Mouse (Mus musculus) stomach, embryonic 16.5 days (tissue): ENCODE results near the gene Dapl1. TPM values are rescaled to one million over a fixed set of nuclear protein-coding genes. Genes with fewer than 3 reads are reported as not detected.

Experiments
- ATAC-seq: fragments of 200-750 bp; cut with Nextera tagmentation; 2 replicates; pipeline ENCODE4 v1.8.0; 2017; ENCODE audit warnings: moderate number of reproducible peaks, moderate TSS enrichment; ENCODE audit not compliant: insufficient read depth, low FRiP score
- H3K27ac ChIP-seq: fragments of 300-500 bp; sonication (generic); 2 replicates; pipeline ENCODE4 v1.5.1; 2014; ENCODE audit warnings: low read length
- H3K27me3 ChIP-seq: fragments of 300-500 bp; sonication (generic); 2 replicates; pipeline ENCODE4 v1.6.1; 2014; ENCODE audit warnings: low read length, control low read depth, mixed read lengths; ENCODE audit not compliant: control insufficient read depth, insufficient read depth
- H3K36me3 ChIP-seq: fragments of 300-500 bp; sonication (generic); 2 replicates; pipeline ENCODE4 v1.6.1; 2014; ENCODE audit warnings: low read length; ENCODE audit not compliant: control insufficient read depth, insufficient read depth
- H3K4me1 ChIP-seq: fragments of 300-500 bp; sonication (generic); 2 replicates; pipeline ENCODE4 v1.6.1; 2014; ENCODE audit warnings: low read length, control low read depth, mixed read lengths; ENCODE audit not compliant: control insufficient read depth, insufficient read depth
- H3K4me2 ChIP-seq: fragments of 300-500 bp; sonication (generic); 2 replicates; pipeline ENCODE4 v1.6.1; 2014; ENCODE audit warnings: low read depth, low read length, mixed read lengths
- H3K4me3 ChIP-seq: fragments of 300-500 bp; sonication (generic); replicated peaks from 2 replicates; pipeline ENCODE4 v1.5.1; 2014; ENCODE audit warnings: mild to moderate bottlenecking, low read length
- H3K9ac ChIP-seq: fragments of 300-500 bp; sonication (generic); 2 replicates; pipeline ENCODE4 v1.6.1; 2014; ENCODE audit warnings: low read length
- H3K9me3 ChIP-seq: fragments of 300-500 bp; sonication (generic); replicated peaks from 2 replicates; pipeline ENCODE4 v1.6.1; 2016; ENCODE audit warnings: low read length, control low read depth; ENCODE audit not compliant: control insufficient read depth
- WGBS: fragments of 180-500 bp; shearing (Covaris S2); extraction: QIAGEN DNeasy Blood & Tissue Kit; methylation state at CpG from one replicate; pipeline ENCODE4 v1.1.7; 2014; 5-methylcytosine and 5-hydroxymethylcytosine counted together
- polyA plus RNA-seq: library from polyadenylated mRNA; unstranded; fragments of >200 nt; fragmentation: Nextera tagmentation; extraction: Ambion mirVana; gene quantifications from 2 replicates; pipeline ENCODE4 v1.2.1, GENCODE M21; 2015

The Dapl1 gene
- polyA plus RNA-seq, 1 experiment from 2014 or later: 85.4 TPM

DNA sequence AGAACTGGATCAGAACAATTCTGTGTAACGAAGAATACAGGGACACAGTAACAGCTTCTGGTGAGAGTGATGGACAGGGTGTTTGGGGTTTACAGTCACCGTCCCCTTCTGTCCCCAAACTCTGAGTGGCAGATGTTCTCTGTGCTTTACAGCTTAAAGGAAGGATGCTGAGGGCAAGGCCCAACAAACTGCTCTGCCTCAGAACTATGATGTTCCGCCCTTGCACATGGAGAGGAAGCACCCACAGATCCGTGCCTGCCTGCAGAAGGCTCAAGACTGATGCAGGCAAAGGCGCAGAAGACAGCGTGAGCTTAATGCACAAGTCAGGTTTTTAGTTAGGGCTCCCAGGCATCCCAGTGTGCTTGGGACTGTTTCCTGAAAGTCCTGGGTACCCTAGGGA lies 16.5 kb upstream of the Dapl1 start:
- no peaks in the 10 kb centered on the region for H3K4me1 ChIP-seq
- no peak overlapping the region for H3K27ac ChIP-seq
- H3K36me3 ChIP-seq: no peaks in the 10 kb centered on the region
- H3K9ac ChIP-seq: no peak overlapping the region
- H3K4me3 ChIP-seq: no peak overlapping the region
- H3K4me2 ChIP-seq: no peak overlapping the region
- WGBS: 91% methylated on average over 6 of the region's 6 CpGs
- no peak for ATAC-seq
- H3K27me3 ChIP-seq: no peaks in the 10 kb centered on the region
- H3K9me3 ChIP-seq: no peaks in the 10 kb centered on the region

DNA sequence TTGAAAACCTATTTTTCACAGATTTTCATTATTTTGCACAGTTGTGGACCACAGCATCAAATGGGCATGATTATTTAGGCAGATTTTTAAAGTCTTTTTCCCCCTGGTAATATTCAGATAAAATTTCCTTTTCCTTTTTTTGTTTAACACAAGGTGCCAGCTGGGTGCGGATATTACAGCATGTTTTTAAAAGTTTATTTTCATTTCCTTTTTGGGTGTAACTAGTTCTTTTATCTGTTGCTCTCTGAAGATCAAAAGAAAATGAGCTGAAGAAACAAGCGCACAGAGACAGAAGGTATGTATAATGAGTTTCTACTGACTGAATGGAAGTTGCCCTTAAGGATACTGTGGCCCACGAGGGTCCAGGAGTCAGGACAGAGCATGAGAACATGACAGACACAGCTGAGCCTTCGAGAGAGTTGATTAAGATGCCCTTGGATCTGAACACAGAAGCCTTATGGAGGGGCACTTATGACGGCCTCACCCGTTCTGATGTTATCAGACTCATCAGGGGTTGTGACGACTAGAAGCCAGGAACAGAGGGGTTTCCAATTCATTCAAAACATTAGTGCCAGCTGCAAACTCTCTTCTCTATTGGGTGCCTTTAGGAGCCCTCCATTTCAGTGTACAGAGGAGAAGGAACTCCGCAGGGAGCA lies 14.7 kb upstream of the Dapl1 start:
- H3K4me1 ChIP-seq: no peaks in the 10 kb centered on the region
- no peaks in the 10 kb centered on the region for H3K27me3 ChIP-seq
- H3K4me2 ChIP-seq: no peak overlapping the region
- no peaks in the 10 kb centered on the region for H3K9me3 ChIP-seq
- no peak overlapping the region for H3K9ac ChIP-seq
- no peaks in the 10 kb centered on the region for H3K36me3 ChIP-seq
- no peak overlapping the region for H3K4me3 ChIP-seq
- WGBS: 72% methylated on average over 8 of the region's 8 CpGs
- no peak for ATAC-seq
- H3K27ac ChIP-seq: no peak overlapping the region

DNA sequence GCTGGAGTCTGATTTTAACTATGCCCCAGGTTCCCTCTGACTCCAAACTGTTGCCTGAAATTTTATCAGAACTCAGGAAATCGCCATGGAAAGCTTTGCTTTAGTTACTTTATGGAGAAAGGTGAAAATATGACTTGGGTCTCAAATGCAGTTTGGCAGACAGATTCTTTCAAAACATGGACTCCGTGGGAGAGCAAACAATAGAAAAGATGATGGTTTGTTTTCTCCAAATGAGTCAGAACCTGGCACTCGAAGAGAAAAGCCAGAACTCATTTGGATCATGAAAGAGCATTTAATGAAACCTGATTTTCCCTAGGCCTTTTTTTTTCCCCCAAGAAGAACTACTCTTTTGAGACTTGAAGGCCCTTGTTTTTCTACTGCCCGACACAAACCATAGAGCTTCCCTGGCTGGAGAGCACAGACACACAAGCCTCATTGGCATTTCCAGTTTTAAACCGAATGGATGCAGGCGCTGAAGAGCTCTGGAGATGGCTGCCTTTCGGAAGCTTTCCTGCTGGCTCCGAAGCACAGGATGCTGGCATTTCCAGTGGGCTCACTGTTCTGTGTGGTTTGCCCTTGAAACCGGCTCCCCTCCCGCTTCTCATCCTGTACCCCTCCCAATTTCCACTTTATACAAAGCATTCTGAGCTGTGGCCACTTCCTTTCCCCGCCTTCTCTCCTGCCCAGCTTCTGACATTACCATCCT lies 14.0 kb upstream of the Dapl1 start:
- 64% methylated on average over 11 of the region's 11 CpGs for WGBS
- H3K27me3 ChIP-seq: no peaks in the 10 kb centered on the region
- no peaks in the 10 kb centered on the region for H3K4me1 ChIP-seq
- 0 out of 2 replicates have a peak overlapping the region, but pooled peaks have one; percentile 4 for H3K27ac ChIP-seq
- no peak overlapping the region for H3K4me3 ChIP-seq
- ATAC-seq: no peak
- no peaks in the 10 kb centered on the region for H3K9me3 ChIP-seq
- no peak overlapping the region for H3K4me2 ChIP-seq
- no peaks in the 10 kb centered on the region for H3K36me3 ChIP-seq
- no peak overlapping the region for H3K9ac ChIP-seq

DNA sequence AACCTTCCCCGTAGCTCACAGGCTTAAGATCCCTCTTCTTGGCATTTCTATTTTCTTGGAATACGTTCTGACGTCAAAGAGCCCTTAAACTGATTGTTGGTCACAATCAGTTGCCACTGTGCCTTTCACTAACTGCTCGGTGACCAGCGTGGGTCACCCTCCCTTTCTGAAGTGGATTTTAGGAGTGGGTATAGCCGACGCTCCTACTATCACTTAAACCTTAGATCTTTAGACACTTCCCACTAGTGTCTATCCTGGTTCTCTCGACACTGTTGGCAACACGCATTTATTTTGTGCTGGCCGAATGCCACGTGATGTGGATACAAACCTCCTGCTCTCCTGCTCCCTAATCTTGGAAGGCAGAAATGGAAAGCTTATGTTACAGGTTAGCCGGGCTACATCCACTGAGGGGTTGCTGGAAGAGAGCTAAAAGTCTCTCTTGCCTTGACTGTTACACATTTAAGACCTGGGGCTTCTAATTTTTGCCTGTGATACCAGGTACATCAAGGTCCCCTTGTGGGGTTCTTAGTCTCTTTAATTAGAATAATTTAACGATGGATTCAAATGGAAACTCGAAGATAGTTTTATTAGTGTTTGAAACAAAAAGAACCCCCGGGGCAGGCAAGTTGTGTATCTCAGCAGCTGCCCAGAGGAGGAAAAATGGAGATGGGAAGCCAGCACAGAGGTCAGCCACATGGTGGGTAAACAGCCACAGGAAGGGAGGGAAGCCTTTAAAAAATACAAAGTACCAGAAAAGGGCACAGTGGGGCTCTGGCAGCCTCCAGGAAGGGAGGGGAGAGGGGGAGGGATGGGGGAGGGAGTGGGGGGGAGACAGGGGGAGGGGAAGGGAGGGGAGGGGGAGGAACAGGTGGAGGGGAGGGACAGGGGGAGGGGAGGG lies 13.2 kb upstream of the Dapl1 start:
- no peaks in the 10 kb centered on the region for H3K9me3 ChIP-seq
- no peaks in the 10 kb centered on the region for H3K27me3 ChIP-seq
- no peak overlapping the region for H3K9ac ChIP-seq
- no peaks in the 10 kb centered on the region for H3K4me1 ChIP-seq
- 48% methylated on average over 15 of the region's 15 CpGs for WGBS
- no peak overlapping the region for H3K4me2 ChIP-seq
- ATAC-seq: no peak
- H3K36me3 ChIP-seq: no peaks in the 10 kb centered on the region
- H3K4me3 ChIP-seq: no peak overlapping the region
- no peak overlapping the region for H3K27ac ChIP-seq

DNA sequence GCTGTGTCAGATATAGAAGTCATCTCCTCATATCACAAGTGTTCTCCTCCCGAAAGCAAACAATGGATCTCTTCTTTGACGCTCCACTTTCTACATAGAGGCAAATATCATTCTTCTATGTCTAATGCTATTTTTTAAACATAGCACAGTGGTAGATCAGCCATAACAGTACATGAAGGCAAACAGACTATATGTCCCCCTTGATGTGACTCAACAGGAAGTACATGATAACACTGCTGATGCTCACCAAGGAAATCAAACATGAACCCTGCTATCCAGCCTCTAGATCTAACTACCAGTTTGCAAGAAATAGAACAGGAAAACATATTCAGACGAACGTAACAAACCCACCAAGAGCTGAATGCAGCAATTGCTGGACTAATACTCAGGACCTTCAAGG lies 10.1 kb upstream of the Dapl1 start:
- H3K27me3 ChIP-seq: no peaks in the 10 kb centered on the region
- H3K27ac ChIP-seq: no peak overlapping the region
- WGBS: 87% methylated on average over 4 of the region's 4 CpGs
- no peaks in the 10 kb centered on the region for H3K4me1 ChIP-seq
- no peak overlapping the region for H3K4me2 ChIP-seq
- no peaks in the 10 kb centered on the region for H3K9me3 ChIP-seq
- no peak overlapping the region for H3K9ac ChIP-seq
- ATAC-seq: no peak
- H3K4me3 ChIP-seq: no peak overlapping the region
- H3K36me3 ChIP-seq: no peaks in the 10 kb centered on the region

DNA sequence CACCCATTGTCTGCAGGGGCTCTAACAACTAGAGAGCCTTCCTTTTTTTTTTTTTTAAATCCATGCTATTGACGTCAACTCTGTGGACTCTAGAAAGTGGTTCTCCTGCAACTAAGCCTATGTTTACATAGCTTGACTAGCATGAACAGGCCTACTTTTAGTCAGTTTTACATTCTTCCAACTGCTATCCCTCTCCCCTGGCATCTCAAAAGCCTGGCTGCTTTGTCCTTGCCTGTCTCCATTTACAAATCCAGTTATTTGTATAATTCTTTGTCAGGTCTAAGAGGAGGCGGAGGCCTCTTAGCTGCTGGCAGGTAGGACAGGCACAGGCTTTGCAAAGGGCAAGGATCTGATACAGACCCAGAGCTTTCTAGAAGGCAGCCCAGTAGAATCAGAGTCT lies 627 bp downstream of the Dapl1 start:
- Histone ChIP-seq H3K9ac (no peak overlapping the region), H3K9me3 (no peaks in the 10 kb centered on the region), H3K4me3 (peak overlapping the region; percentile 31; the same call in 1 of the 2 replicates), H3K4me2 (no peak overlapping the region), H3K36me3 (no peaks in the 10 kb centered on the region), H3K27ac (peak overlapping the region; percentile 88), H3K4me1 (no peaks in the 10 kb centered on the region), H3K27me3 (no peaks in the 10 kb centered on the region)
- peak; percentile 51 for ATAC-seq
- 39% methylated on average over 2 of the region's 2 CpGs for WGBS

DNA sequence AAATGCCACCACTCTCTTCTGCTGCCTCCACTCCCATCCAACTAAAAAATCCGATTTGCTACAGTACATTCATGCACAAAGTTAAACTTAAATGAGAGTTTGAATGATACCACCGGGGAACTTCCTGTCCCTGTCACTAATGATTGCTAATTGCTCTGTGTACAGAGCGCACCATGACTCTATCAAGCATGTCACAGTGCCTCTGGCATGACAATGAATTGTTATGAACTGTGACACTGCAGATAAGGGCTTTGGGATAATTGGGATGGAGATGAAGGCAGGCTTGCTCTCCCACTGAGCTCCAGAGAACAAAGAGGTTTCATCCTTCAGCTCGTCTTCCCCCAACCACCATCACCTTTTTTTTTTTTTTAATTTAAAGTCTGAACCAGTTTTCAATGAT lies 1.2 kb downstream of the Dapl1 start:
- no peak overlapping the region for H3K9ac ChIP-seq
- no peaks in the 10 kb centered on the region for H3K36me3 ChIP-seq
- no peaks in the 10 kb centered on the region for H3K9me3 ChIP-seq
- peak overlapping the region; percentile 6 for H3K4me2 ChIP-seq
- H3K4me3 ChIP-seq: 0 out of 2 replicates have a peak overlapping the region, but pooled peaks have one; percentile 0
- ATAC-seq: no peak
- 51% methylated on average over 4 of the region's 4 CpGs for WGBS
- no peaks in the 10 kb centered on the region for H3K27me3 ChIP-seq
- no peaks in the 10 kb centered on the region for H3K4me1 ChIP-seq
- H3K27ac ChIP-seq: peak overlapping the region; percentile 65

DNA sequence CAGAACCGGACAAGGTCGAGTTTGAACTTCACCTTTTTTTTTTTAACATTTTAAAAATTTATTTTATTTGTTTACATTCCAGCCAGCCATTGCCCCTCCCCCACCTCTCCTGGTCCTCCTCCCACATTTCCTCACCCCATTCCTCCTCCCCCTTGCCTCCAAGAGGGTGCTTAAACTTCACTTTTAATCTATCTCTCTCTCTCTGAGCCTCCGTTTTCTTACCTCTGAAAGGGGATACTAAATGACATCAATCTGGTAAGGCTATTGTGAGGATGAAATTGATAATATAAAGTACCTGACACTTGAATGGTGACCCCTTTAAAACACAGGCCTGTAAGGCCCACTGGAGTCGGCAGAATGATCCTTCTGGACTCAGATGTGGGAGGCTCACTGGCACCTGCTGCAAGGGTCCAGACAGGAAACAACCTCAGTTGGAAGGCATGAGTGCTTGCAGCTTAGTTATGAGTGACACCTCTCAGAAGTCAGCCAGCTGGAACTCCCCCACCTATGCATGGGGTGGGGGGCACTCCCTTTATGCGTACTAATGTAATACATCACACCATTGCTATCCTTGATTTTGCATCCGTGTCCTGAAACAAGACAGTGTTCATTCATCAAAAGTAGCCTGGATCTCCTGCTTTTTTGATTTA lies 1.9 kb downstream of the Dapl1 start:
- peak overlapping the region; percentile 65; the same call in 1 of the 2 replicates for H3K27ac ChIP-seq
- no peaks in the 10 kb centered on the region for H3K27me3 ChIP-seq
- ATAC-seq: no peak
- no peak overlapping the region for H3K9ac ChIP-seq
- peak overlapping the region; percentile 24; the same call in 1 of the 2 replicates for H3K4me2 ChIP-seq
- H3K36me3 ChIP-seq: no peaks in the 10 kb centered on the region
- H3K4me3 ChIP-seq: no peak overlapping the region
- WGBS: 54% methylated on average over 6 of the region's 6 CpGs
- no peaks in the 10 kb centered on the region for H3K4me1 ChIP-seq
- no peaks in the 10 kb centered on the region for H3K9me3 ChIP-seq
